Mouse (Mus musculus): Measurements from ENCODE around the gene Elmo2. TPM values are rescaled to one million over a fixed set of nuclear protein-coding genes. Genes with fewer than 3 reads are reported as not detected.

Elmo2 gene
- polyA plus RNA-seq, 1 experiment from 2014 or later = 61.3 TPM

- no peaks in the 10 kb centered on the region for H3K27me3 ChIP-seq (ENCODE audit: insufficient read depth, poor library complexity, severe bottlenecking)
- 88% methylated on average over 6 of the region's 6 CpGs for WGBS
- DNase-seq (ENCODE audit: low spot score) = no peak
- H3K4me1 ChIP-seq = no peaks in the 10 kb centered on the region
- no peaks in the 10 kb centered on the region for H3K9me3 ChIP-seq
- peaks cover 86% of the 10 kb centered on the region for H3K36me3 ChIP-seq
- H3K4me3 ChIP-seq = no peak overlapping the region
- H3K27ac ChIP-seq = no peak overlapping the region
Measured at GRCm38 (mm10) chr2:165303354-165304012, 22.8 kb downstream of the Elmo2 start.

GRCm38 (mm10) chr2:165301409-165301808 is 24.9 kb downstream of the Elmo2 start:
- H3K36me3 ChIP-seq = peaks cover 88% of the 10 kb centered on the region
- no peak overlapping the region for H3K4me3 ChIP-seq
- no peak for DNase-seq (ENCODE audit: low spot score)
- no peaks in the 10 kb centered on the region for H3K4me1 ChIP-seq
- H3K27me3 ChIP-seq (ENCODE audit: insufficient read depth, poor library complexity, severe bottlenecking) = no peaks in the 10 kb centered on the region
- no peaks in the 10 kb centered on the region for H3K9me3 ChIP-seq
- 61% methylated on average over 3 of the region's 3 CpGs for WGBS
- no peak overlapping the region for H3K27ac ChIP-seq

DNA sequence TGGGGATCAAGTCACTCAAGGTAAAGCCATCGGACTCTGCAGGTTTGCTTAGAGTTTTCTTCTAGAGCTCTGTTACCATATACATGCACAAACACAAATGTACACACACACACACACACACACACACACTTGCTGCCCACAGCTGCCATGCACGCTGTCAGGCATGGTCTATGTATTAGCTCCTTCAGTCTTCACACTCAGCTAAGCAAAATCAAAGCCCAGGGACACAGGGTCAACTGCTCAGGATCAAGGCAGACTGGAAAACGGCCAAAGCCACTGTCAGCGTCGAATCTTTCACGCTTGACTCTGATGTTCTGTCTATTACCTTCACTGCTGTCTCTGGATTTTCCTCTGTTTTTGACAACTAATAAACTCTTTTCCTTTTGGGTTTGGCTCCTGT is 25.4 kb downstream of the Elmo2 start:
- Histone ChIP-seq H3K27ac (no peak overlapping the region), H3K27me3 (ENCODE audit: insufficient read depth, poor library complexity, severe bottlenecking) (no peaks in the 10 kb centered on the region), H3K36me3 (peaks cover 88% of the 10 kb centered on the region), H3K4me3 (no peak overlapping the region), H3K4me1 (no peaks in the 10 kb centered on the region), H3K9me3 (no peaks in the 10 kb centered on the region)
- no peak for DNase-seq (ENCODE audit: low spot score)
- 89% methylated on average over 6 of the region's 6 CpGs for WGBS

GRCm38 (mm10) chr2:165300424-165300823 is 25.9 kb downstream of the Elmo2 start:
- Histone ChIP-seq H3K4me1 (no peaks in the 10 kb centered on the region), H3K9me3 (no peaks in the 10 kb centered on the region), H3K27ac (no peak overlapping the region), H3K27me3 (ENCODE audit: insufficient read depth, poor library complexity, severe bottlenecking) (no peaks in the 10 kb centered on the region), H3K36me3 (peaks cover 90% of the 10 kb centered on the region), H3K4me3 (no peak overlapping the region)
- whole genome bisulfite sequencing = 90% methylated on average over 8 of the region's 8 CpGs
- DNase-seq (ENCODE audit: low spot score) = no peak

GRCm38 (mm10) chr2:165297429-165297828 is 28.9 kb downstream of the Elmo2 start:
- H3K27me3 ChIP-seq (ENCODE audit: insufficient read depth, poor library complexity, severe bottlenecking) = no peaks in the 10 kb centered on the region
- DNase-seq (ENCODE audit: low spot score) = no peak
- no peak overlapping the region for H3K27ac ChIP-seq
- no peak overlapping the region for H3K4me3 ChIP-seq
- no peaks in the 10 kb centered on the region for H3K4me1 ChIP-seq
- 88% methylated on average over 11 of the region's 11 CpGs for WGBS
- H3K36me3 ChIP-seq = peaks cover 88% of the 10 kb centered on the region
- H3K9me3 ChIP-seq = no peaks in the 10 kb centered on the region

DNA sequence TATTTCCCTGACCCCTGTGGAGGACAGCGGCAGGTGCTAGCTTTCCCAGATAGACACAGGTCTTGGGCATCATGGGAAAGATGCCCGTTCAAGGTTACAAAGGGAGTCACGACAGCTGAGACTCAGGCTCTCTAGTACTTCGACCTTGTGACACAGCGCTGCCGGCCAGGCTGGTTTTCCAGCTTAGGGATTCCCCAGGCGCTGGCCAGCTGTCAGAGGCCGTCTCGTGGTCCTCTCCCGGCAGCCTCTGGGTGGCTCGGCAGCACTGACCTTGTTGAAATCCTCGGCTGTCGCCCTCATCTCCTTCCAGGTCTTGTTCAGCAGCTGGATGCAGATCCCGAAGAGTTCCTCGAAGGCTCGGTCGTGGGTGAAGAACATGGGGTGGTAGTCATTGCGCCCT is 29.7 kb downstream of the Elmo2 start:
- WGBS = 88% methylated on average over 18 of the region's 18 CpGs
- Histone ChIP-seq H3K27ac (no peak overlapping the region), H3K36me3 (peaks cover 90% of the 10 kb centered on the region), H3K27me3 (ENCODE audit: insufficient read depth, poor library complexity, severe bottlenecking) (no peaks in the 10 kb centered on the region), H3K4me1 (no peaks in the 10 kb centered on the region), H3K9me3 (no peaks in the 10 kb centered on the region), H3K4me3 (no peak overlapping the region)
- no peak for DNase-seq (ENCODE audit: low spot score)

DNA sequence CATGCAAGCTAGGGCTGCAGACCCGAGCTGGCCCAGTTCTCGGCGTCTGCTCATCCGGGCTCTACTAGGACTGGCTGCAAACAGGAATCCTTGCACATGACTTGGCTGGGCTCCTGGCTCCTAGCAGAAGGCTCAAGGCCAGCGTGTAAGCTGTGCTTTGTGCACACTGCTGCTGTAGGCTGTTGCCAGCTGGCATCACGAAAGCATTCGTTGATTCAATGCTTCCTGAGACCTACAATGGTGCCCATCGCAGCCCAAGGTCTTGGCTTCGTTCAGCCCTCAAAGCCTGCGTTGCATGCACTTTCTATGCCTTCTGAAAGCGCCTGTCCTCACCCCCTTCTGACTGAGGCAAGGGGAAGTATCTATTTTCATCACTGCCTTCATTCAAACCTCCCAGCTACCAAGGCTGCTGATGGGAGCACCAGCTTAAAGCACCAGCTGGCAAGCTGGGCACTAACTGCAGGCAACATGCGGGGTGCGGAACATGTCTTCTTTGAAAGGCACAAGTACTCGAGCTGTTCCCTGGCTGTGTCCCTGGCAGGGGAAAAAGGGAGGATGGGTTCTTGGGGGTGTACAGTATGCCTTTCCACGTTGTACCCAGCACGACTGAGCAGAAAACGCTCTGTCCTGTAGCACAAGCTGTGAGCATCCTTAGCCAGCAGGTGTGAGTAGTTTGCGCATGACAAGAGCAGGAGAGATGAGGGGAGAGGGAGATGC is 37.8 kb downstream of the Elmo2 start:
- peak overlapping the region; percentile 91 for H3K27ac ChIP-seq

GRCm38 (mm10) chr2:165287202-165287984 is 38.9 kb downstream of the Elmo2 start, which contains the start of gene Slc35c2:
Gene Slc35c2 (minus strand): TSS chr2:165287869.
- H3K4me3 ChIP-seq = peak within 1 kb of the TSS; percentile 97
- H3K27ac ChIP-seq = peak within 1 kb of the TSS; percentile 91
- DNase-seq (ENCODE audit: low spot score) = peak; percentile 96
- no peaks in the 10 kb centered on the region for H3K27me3 ChIP-seq (ENCODE audit: insufficient read depth, poor library complexity, severe bottlenecking)
- H3K36me3 ChIP-seq = peaks cover 42% of the 10 kb centered on the region
- H3K9me3 ChIP-seq = no peaks in the 10 kb centered on the region
- H3K4me1 ChIP-seq = peaks cover 34% of the 10 kb centered on the region
- 1% methylated on average over 49 of the region's 49 CpGs for WGBS

More for the DNA sequence above, 37.8 kb downstream of the Elmo2 start:
- Histone ChIP-seq H3K9me3 (no peaks in the 10 kb centered on the region), H3K4me3 (peak overlapping the region; percentile 97), H3K4me1 (peaks cover 34% of the 10 kb centered on the region), H3K36me3 (peaks cover 39% of the 10 kb centered on the region), H3K27me3 (ENCODE audit: insufficient read depth, poor library complexity, severe bottlenecking) (no peaks in the 10 kb centered on the region)
- no peak for DNase-seq (ENCODE audit: low spot score)
- 67% methylated on average over 18 of the region's 18 CpGs for WGBS

GRCm38 (mm10) chr2:165286361-165287201 is 39.7 kb downstream of the Elmo2 start:
- Histone ChIP-seq H3K9me3 (no peaks in the 10 kb centered on the region), H3K27ac (peak overlapping the region; percentile 91; the same call in 1 of the 2 replicates), H3K4me3 (peak overlapping the region; percentile 97), H3K36me3 (peaks cover 41% of the 10 kb centered on the region), H3K27me3 (ENCODE audit: insufficient read depth, poor library complexity, severe bottlenecking) (no peaks in the 10 kb centered on the region), H3K4me1 (peaks cover 40% of the 10 kb centered on the region)
- 63% methylated on average over 18 of the region's 18 CpGs for WGBS
- DNase-seq (ENCODE audit: low spot score) = no peak

DNA sequence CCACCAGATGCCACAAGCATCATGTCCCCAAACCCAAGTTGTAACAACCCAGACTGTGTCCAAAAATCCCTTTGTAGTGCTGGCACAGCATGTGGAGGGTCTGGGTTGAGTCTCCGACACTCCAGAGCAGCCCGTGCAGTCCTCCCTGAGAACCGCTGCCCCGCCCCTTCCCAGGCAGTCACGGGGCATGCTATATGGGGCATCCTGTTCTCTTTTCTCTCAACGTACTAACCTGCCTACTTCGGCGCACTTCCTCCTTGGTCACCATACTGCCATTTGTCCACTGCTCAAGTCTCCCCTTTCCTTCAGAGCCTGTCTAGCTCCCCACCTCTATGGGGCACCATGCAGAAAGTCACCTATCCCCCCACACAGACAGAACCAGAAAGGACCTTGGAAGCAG is 40.7 kb downstream of the Elmo2 start:
- no peak overlapping the region for H3K4me3 ChIP-seq
- 92% methylated on average over 8 of the region's 8 CpGs for WGBS
- no peak for DNase-seq (ENCODE audit: low spot score)
- no peak overlapping the region for H3K27ac ChIP-seq
- H3K4me1 ChIP-seq = peaks cover 41% of the 10 kb centered on the region
- no peaks in the 10 kb centered on the region for H3K9me3 ChIP-seq
- H3K36me3 ChIP-seq = peaks cover 41% of the 10 kb centered on the region
- H3K27me3 ChIP-seq (ENCODE audit: insufficient read depth, poor library complexity, severe bottlenecking) = no peaks in the 10 kb centered on the region

DNA sequence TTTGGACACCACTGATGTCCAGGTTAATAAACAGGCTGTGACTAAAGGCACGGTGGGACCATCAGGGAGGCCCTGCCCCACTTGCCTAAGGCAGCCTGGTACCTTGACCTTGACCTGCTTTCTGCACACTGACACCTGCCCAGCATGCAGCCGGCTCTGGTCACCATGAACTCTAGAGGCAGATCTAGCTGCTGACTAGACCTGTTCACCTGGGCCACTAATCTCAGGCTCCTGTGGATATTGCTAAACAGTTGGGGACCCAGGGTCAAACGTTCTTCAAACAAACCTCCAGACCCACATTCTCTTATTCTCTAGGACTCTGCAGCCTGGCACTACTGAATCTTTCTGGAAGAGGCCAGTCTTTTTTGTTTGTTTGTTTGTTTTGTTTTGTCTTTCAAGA is 41.2 kb downstream of the Elmo2 start:
- H3K4me1 ChIP-seq = peaks cover 41% of the 10 kb centered on the region
- WGBS = 70% methylated on average over 3 of the region's 3 CpGs

DNA sequence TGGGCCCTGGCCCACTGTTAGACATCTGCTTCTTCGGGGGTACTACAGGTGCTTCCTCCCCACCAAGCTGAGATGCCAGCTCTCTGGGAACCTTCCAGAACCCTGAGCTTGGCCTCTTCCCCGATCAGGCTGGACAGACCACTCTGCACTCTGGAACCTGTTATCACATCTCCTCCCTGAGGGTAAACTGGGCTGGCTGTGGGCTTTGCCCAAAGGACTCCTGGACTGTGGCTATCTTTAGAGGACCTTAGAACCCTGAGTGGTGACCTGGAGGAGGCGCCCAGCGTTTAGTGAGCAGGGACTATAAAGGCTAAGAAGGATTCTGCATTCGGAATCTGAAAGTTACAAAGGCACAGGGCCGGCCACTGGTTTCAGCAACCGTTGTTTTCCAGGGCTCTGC is 41.9 kb downstream of the Elmo2 start:
- Histone ChIP-seq H3K36me3 (peaks cover 36% of the 10 kb centered on the region), H3K9me3 (no peaks in the 10 kb centered on the region), H3K27me3 (ENCODE audit: insufficient read depth, poor library complexity, severe bottlenecking) (no peaks in the 10 kb centered on the region), H3K27ac (no peak overlapping the region), H3K4me1 (peaks cover 41% of the 10 kb centered on the region), H3K4me3 (no peak overlapping the region)
- no peak for DNase-seq (ENCODE audit: low spot score)
- 82% methylated on average over 7 of the region's 7 CpGs for WGBS

More for the DNA sequence above, 41.2 kb downstream of the Elmo2 start:
- H3K27ac ChIP-seq = no peak overlapping the region
- DNase-seq (ENCODE audit: low spot score) = no peak
- no peaks in the 10 kb centered on the region for H3K27me3 ChIP-seq (ENCODE audit: insufficient read depth, poor library complexity, severe bottlenecking)
- no peaks in the 10 kb centered on the region for H3K9me3 ChIP-seq
- peaks cover 41% of the 10 kb centered on the region for H3K36me3 ChIP-seq
- no peak overlapping the region for H3K4me3 ChIP-seq

Measured in heart, embryonic 10.5 days (tissue).